20 mouse cellular contexts compared by ENCODE assay signal in genomic region chrX:52374209-52374608, GRCm38 (mm10).
DNase-seq lines count a peak whose midpoint lies in the region; ATAC-seq and TF ChIP-seq lines count a peak whose summit lies in the region.
"Had no signal": no experiment of that assay in that cellular context is flagged by ENCODE, and none has a peak within 500 bp of the region (broad histone marks: within the 10 kb centered on the region; RNA-seq: fewer than 3 reads in every experiment).

No protein-coding gene starts in this region.

- peaks cover 21% of the 10 kb centered on the region for H3K4me1 ChIP-seq in forebrain, embryonic 10.5 days
- no peaks in the 10 kb centered on the region for H3K4me1 ChIP-seq in forebrain, embryonic 14.5 days (ENCODE audit: control insufficient read depth, insufficient read depth, low read length)
- H3K4me1 ChIP-seq in lung, embryonic 15.5 days = 0 out of 2 replicates have a peak, but pooled peaks cover 5% of the 10 kb centered on the region
- no peaks in the 10 kb centered on the region for H3K4me1 ChIP-seq in small intestine, adult 2 months (ENCODE audit: control insufficient read depth, insufficient read depth, insufficient read length, low read length)
- H3K4me1 ChIP-seq: embryonic facial prominence, embryonic 15.5 days; hindbrain, embryonic 12.5 days; liver, embryonic 12.5 days had no signal

- H3K4me3 ChIP-seq in forebrain, embryonic 10.5 days = no peak overlapping the region
- no peak overlapping the region for H3K4me3 ChIP-seq in forebrain, embryonic 14.5 days (ENCODE audit: low read depth, low read length)
- no peak overlapping the region for H3K4me3 ChIP-seq in lung, embryonic 15.5 days
- H3K4me3 ChIP-seq in small intestine, adult 2 months (ENCODE audit: low read depth, low read length) = no peak overlapping the region
- H3K4me3 ChIP-seq: embryonic facial prominence, embryonic 15.5 days; hindbrain, embryonic 12.5 days; limb, embryonic 13.5 days; liver, embryonic 12.5 days; midbrain, embryonic 10.5 days had no signal

- no peak for ATAC-seq in forebrain, embryonic 14.5 days
- no peak for ATAC-seq in lung, embryonic 15.5 days (ENCODE audit: borderline replicate concordance, extremely low read depth, low FRiP score, low TSS enrichment)
- no peak for ATAC-seq in megakaryocyte, adult 5-6 weeks (ENCODE audit: poor library complexity, severe bottlenecking)
- ATAC-seq: liver, embryonic 12.5 days had no signal

- no peaks in the 10 kb centered on the region for H3K9me3 ChIP-seq in forebrain, embryonic 10.5 days
- no peaks in the 10 kb centered on the region for H3K9me3 ChIP-seq in forebrain, embryonic 14.5 days (replicated peaks; ENCODE audit: control insufficient read depth, low read length)
- H3K9me3 ChIP-seq in lung, embryonic 15.5 days = no peaks in the 10 kb centered on the region
- H3K9me3 ChIP-seq: embryonic facial prominence, embryonic 15.5 days; hindbrain, embryonic 12.5 days; limb, embryonic 13.5 days; liver, embryonic 12.5 days; midbrain, embryonic 10.5 days had no signal

- no peaks in the 10 kb centered on the region for H3K36me3 ChIP-seq in forebrain, embryonic 10.5 days (replicated peaks)
- no peaks in the 10 kb centered on the region for H3K36me3 ChIP-seq in forebrain, embryonic 14.5 days (ENCODE audit: control insufficient read depth, insufficient read depth, low read length)
- H3K36me3 ChIP-seq in lung, embryonic 15.5 days = no peaks in the 10 kb centered on the region
- no peaks in the 10 kb centered on the region for H3K36me3 ChIP-seq in small intestine, adult 2 months (ENCODE audit: control insufficient read depth, insufficient read depth, low read length)
- H3K36me3 ChIP-seq: embryonic facial prominence, embryonic 15.5 days; hindbrain, embryonic 12.5 days; limb, embryonic 13.5 days; liver, embryonic 12.5 days; midbrain, embryonic 10.5 days had no signal

- no peak overlapping the region for H3K4me2 ChIP-seq in forebrain, embryonic 14.5 days (ENCODE audit: low read length)
- no peak overlapping the region for H3K4me2 ChIP-seq in lung, embryonic 15.5 days
- H3K4me2 ChIP-seq: embryonic facial prominence, embryonic 15.5 days; hindbrain, embryonic 12.5 days; limb, embryonic 13.5 days; liver, embryonic 12.5 days had no signal

- 91% methylated on average over 14 of the region's 14 CpGs for WGBS in forebrain, embryonic 10.5 days
- WGBS in forebrain, embryonic 14.5 days = 79% methylated on average over 14 of the region's 14 CpGs
- WGBS in lung, embryonic 15.5 days = 78% methylated on average over 14 of the region's 14 CpGs
- 50% methylated on average over 14 of the region's 14 CpGs for WGBS in small intestine, adult 2 months

- no peak for TF ChIP-seq CTCF in small intestine, adult 2 months (IDR thresholded peaks at IDR 0.05; ENCODE audit: extremely low read depth, insufficient read length, insufficient replicate concordance, low read depth, low read length)

- H3K9ac ChIP-seq in forebrain, embryonic 14.5 days (ENCODE audit: low read length) = no peak overlapping the region
- H3K9ac ChIP-seq in lung, embryonic 15.5 days = no peak overlapping the region
- H3K9ac ChIP-seq: embryonic facial prominence, embryonic 15.5 days; hindbrain, embryonic 12.5 days; limb, embryonic 13.5 days; liver, embryonic 12.5 days had no signal

- H3K27ac ChIP-seq in forebrain, embryonic 10.5 days = peak overlapping the region; percentile 30; the same call in 1 of the 2 replicates
- no peak overlapping the region for H3K27ac ChIP-seq in forebrain, embryonic 14.5 days (ENCODE audit: low read depth, low read length)
- peak overlapping the region; percentile 74 for H3K27ac ChIP-seq in lung, embryonic 15.5 days
- peak overlapping the region; percentile 40 for H3K27ac ChIP-seq in small intestine, adult 2 months (ENCODE audit: insufficient read depth, low read depth, low read length)
- H3K27ac ChIP-seq: embryonic facial prominence, embryonic 15.5 days; hindbrain, embryonic 12.5 days; limb, embryonic 13.5 days; liver, embryonic 12.5 days; macrophage; midbrain, embryonic 10.5 days had no signal

- DNase-seq in forebrain, embryonic 10.5 days (ENCODE audit: extremely low spot score, low spot score) = no peak
- no peak for DNase-seq in forebrain, embryonic 14.5 days (ENCODE audit: low spot score)
- no peak for DNase-seq in lung, postnatal 14 days
- no peak for DNase-seq in spleen, postnatal 36 days (ENCODE audit: low spot score in 2 of 2)
- DNase-seq in right cerebral cortex, adult 18-20 months = no peak
- DNase-seq: adrenal gland, postnatal 25 days; cerebellum, adult 9-10 months; kidney, adult 8-10 months; kidney, postnatal 25 days; layer of hippocampus, postnatal 36 days; thymus, postnatal 25 days had no signal

- no peak for TF ChIP-seq POLR2A in small intestine, adult 2 months (IDR thresholded peaks at IDR 0.05; ENCODE audit: low read depth, low read length)

- peaks cover 11% of the 10 kb centered on the region; the same call in 1 of the 2 replicates for H3K27me3 ChIP-seq in forebrain, embryonic 10.5 days (ENCODE audit: poor library complexity, severe bottlenecking)
- no peaks in the 10 kb centered on the region for H3K27me3 ChIP-seq in forebrain, embryonic 14.5 days (replicated peaks; ENCODE audit: control insufficient read depth, insufficient read depth, low read length)
- no peaks in the 10 kb centered on the region for H3K27me3 ChIP-seq in lung, embryonic 15.5 days
- H3K27me3 ChIP-seq in small intestine, adult 2 months (ENCODE audit: control insufficient read depth, insufficient read depth, low read length) = no peaks in the 10 kb centered on the region
- H3K27me3 ChIP-seq: embryonic facial prominence, embryonic 15.5 days; hindbrain, embryonic 12.5 days; limb, embryonic 13.5 days; liver, embryonic 12.5 days had no signal
